Mouse (Mus musculus) layer of hippocampus, postnatal 36 days (tissue): Measurements from ENCODE around the gene Gm14743. TPM values are rescaled to one million over a fixed set of nuclear protein-coding genes. Genes with fewer than 3 reads are reported as not detected.
"Not testable (repeated sequence)": the region's sequence is repeated elsewhere in the genome, so short reads cannot be mapped to it uniquely, and the experiment has no call there.

Source experiments
- DNase-seq, 2 experiments: peaks; one replicate each; pipeline ENCODE4 v3.0.0; 2022
- total RNA-seq, 2 experiments: library from RNA; stranded (reverse); gene quantifications; 2 replicates each; pipeline ENCODE4 v1.2.3; 2021

The Gm14743 gene
- total RNA-seq: not detected

GRCm38 (mm10) chrX:78245821-78246220 is at the start of gene Gm14743:
Gene Gm14743, minus strand, starts transcription at chrX:78245921.
- DNase-seq: not testable (repeated sequence)

GRCm38 (mm10) chrX:78202829-78203228 is 42.9 kb downstream of the Gm14743 start:
- DNase-seq: no peak

GRCm38 (mm10) chrX:78202220-78202619 is 43.5 kb downstream of the Gm14743 start:
- not testable (repeated sequence) for DNase-seq

Other genes with a start within 250 kb of the Gm14743 start
- gene Obp1a, start 154.5 kb downstream of the Gm14743 start, total RNA-seq: not detected
- gene Gm5938, start 120.5 kb downstream of the Gm14743 start, total RNA-seq: not detected
- gene Obp1b, start 59.1 kb downstream of the Gm14743 start, total RNA-seq: not detected
- gene 4930480E11Rik, start 123.7 kb upstream of the Gm14743 start, total RNA-seq: not detected